Mouse (Mus musculus) lung, postnatal 0 days (tissue): ENCODE data around the gene Spata21.

ENCODE experiments used
- CTCF ChIP-seq: IDR thresholded peaks from 2 replicates; pipeline ENCODE4 v1.5.1; 2016; ENCODE audit warnings: antibody characterized with exemption, mild to moderate bottlenecking
- EP300 ChIP-seq: IDR thresholded peaks from 2 replicates; pipeline ENCODE4 v1.6.1; 2016; ENCODE audit warnings: antibody characterized with exemption, mild to moderate bottlenecking, control low read depth

DNA sequence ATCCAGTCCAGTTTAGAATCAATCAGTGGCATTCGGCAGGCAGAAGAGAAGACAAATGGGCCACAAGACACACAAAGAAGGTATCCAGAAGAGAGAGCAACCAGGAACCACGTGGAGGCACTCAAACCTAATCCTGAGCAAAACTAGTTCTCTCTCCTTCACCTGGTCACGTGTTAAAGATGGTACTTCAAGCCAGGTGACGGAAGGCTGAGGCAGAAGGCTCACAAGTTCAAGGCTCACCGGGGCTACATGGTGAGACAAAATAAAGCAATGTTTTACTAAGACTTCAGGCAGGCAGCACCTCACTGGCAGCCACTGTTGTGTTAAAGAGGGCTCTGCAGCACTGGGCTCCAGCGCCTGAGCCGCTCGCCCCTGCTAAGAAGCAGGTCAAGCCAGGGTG lies 44.1 kb downstream of the Spata21 start:
- TF ChIP-seq CTCF (no peak), EP300 (no peak)
